Comparison of ENCODE assay signal across 10 mouse cellular contexts in genomic region chr19:14225061-14225696, GRCm38 (mm10).
DNase-seq lines count a peak whose midpoint lies in the region; ATAC-seq and TF ChIP-seq lines count a peak whose summit lies in the region.
"Had no signal": no experiment of that assay in that cellular context is flagged by ENCODE, and none has a peak within 500 bp of the region (broad histone marks: within the 10 kb centered on the region; RNA-seq: fewer than 3 reads in every experiment).

No protein-coding gene starts in this region.

- H3K9ac ChIP-seq in liver, postnatal 0 days (replicated peaks) = no peak overlapping the region
- H3K9ac ChIP-seq: intestine, embryonic 15.5 days had no signal

- H3K4me3 ChIP-seq in liver, postnatal 0 days (ENCODE audit: low read depth, low read length) = no peak overlapping the region
- H3K4me3 ChIP-seq: intestine, embryonic 15.5 days had no signal

- H3K4me2 ChIP-seq in liver, postnatal 0 days (ENCODE audit: low read depth, low read length) = no peak overlapping the region
- H3K4me2 ChIP-seq: intestine, embryonic 15.5 days had no signal

- H3K36me3 ChIP-seq in liver, postnatal 0 days (replicated peaks; ENCODE audit: insufficient read depth, low read length) = no peaks in the 10 kb centered on the region
- H3K36me3 ChIP-seq: intestine, embryonic 15.5 days had no signal

- H3K27me3 ChIP-seq in liver, postnatal 0 days (ENCODE audit: insufficient read depth, low read length) = no peaks in the 10 kb centered on the region
- H3K27me3 ChIP-seq: intestine, embryonic 15.5 days had no signal

- DNase-seq in spleen, postnatal 36 days (ENCODE audit: low spot score in 2 of 2) = peak; percentile 52 to 53
- no peak for DNase-seq in spleen, adult 12 weeks (ENCODE audit: low spot score)
- peak; percentile 28 for DNase-seq in gastrocnemius, postnatal 10 days
- peak; percentile 54 to 55 for DNase-seq in left cerebral cortex, adult 9 months (ENCODE audit: low spot score in 2 of 2)
- no peak for DNase-seq in liver, postnatal 0 days
- DNase-seq in yolk sac, embryonic 10.5 days (ENCODE audit: low spot score) = no peak
- DNase-seq in urinary bladder, postnatal 10 days (ENCODE audit: low spot score) = no peak
- DNase-seq: layer of hippocampus, postnatal 36 days had no signal

- no peaks in the 10 kb centered on the region for H3K4me1 ChIP-seq in liver, postnatal 0 days (ENCODE audit: insufficient read depth)
- H3K4me1 ChIP-seq: intestine, embryonic 15.5 days had no signal

- no peak for TF ChIP-seq CTCF in liver, postnatal 0 days (IDR thresholded peaks at IDR 0.05; ENCODE audit: low read depth)

- H3K9me3 ChIP-seq in liver, postnatal 0 days (ENCODE audit: low read length) = no peaks in the 10 kb centered on the region
- H3K9me3 ChIP-seq: intestine, embryonic 15.5 days had no signal

- no peak for ATAC-seq in liver, postnatal 0 days
- ATAC-seq: intestine, embryonic 15.5 days; lung, postnatal 0 days had no signal

- WGBS in liver, postnatal 0 days (ENCODE audit: insufficient replicate concordance) = 44% methylated on average over 6 of the region's 6 CpGs

- no peak overlapping the region for H3K27ac ChIP-seq in liver, postnatal 0 days (ENCODE audit: low read depth)
- H3K27ac ChIP-seq: intestine, embryonic 15.5 days had no signal

- no peak for TF ChIP-seq EP300 in liver, postnatal 0 days (IDR thresholded peaks at IDR 0.05; ENCODE audit: low read depth)

Comparison
In these comparisons a context has a peak if more than half of its experiments do, and no peak if none do; other contexts are left out.
1. DNase-seq: peak in spleen, postnatal 36 days (2 of 2), gastrocnemius, postnatal 10 days (single experiment) and left cerebral cortex, adult 9 months (2 of 2); none in spleen, adult 12 weeks (single experiment), liver, postnatal 0 days (single experiment), yolk sac, embryonic 10.5 days (single experiment) and urinary bladder, postnatal 10 days (single experiment).